Mouse (Mus musculus) heart, postnatal 25 days (tissue): Measurements from ENCODE around the gene Hsd3b4. TPM values are rescaled to one million over a fixed set of nuclear protein-coding genes. Genes with fewer than 3 reads are reported as not detected.

Experiments used
- total RNA-seq, 2 experiments: library from RNA; stranded (reverse); gene quantifications; 2 replicates each; pipeline ENCODE4 v1.2.3; 2021

The Hsd3b4 gene
- total RNA-seq, 2 experiments from 2014 or later: not detected

Other genes with a start within 250 kb of the Hsd3b4 start
- gene Hmgcs2, start 230.1 kb downstream of the Hsd3b4 start, total RNA-seq: 10 to 100 TPM; 12.7 to 14.3 TPM
- 1 to 10 TPM; 2.2 to 3.1 TPM for gene Phgdh, start 170.5 kb downstream of the Hsd3b4 start, total RNA-seq
- gene Zfp697, start 128.1 kb downstream of the Hsd3b4 start, total RNA-seq: 1 to 10 TPM; 5.6 to 6.8 TPM
- gene Gm4450, start 53.4 kb downstream of the Hsd3b4 start, total RNA-seq: not detected
- gene Gm10681, start 78.3 kb upstream of the Hsd3b4 start, total RNA-seq: not detected
- gene Hsd3b5, start 119.7 kb upstream of the Hsd3b4 start, total RNA-seq: not detected
- not detected for gene Hsd3b2, start 214.0 kb upstream of the Hsd3b4 start, total RNA-seq